Mouse (Mus musculus) NIH3T3 (cell line): ENCODE data around the gene Nek11.

Source experiments
- DNase-seq: peaks from one replicate; pipeline ENCODE4 v3.0.0-alpha.2; 2012; ENCODE audit warnings: low read depth

Nek11 gene

DNA sequence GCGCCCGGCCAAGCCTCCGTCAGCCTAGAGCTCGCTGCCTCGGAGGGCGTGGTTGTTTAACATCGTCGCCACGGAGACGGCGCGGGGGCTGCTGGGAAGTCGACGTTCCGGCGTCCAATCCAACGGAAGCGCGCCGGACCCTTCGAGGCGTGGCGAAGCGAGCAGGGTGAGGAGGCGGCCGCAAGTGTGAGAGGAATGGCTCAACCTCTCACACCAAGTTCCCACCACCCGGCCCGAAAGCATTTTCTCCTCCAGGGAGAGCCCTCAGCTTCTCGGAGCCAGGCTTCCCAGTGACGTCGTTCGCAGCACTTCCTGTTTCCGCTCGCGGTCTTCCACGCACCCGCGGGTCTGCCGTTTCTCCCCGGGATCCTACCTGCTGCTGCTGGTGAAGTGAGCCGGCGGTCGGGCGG, at the start of gene Nek11, which contains the start of gene Aste1:
Gene Nek11 (minus strand): TSS at position 307 of the 410 bp plus-strand sequence.
Gene Aste1 (plus strand): TSS at position 175 of the 410 bp plus-strand sequence.
- DNase-seq = peak; percentile 96

DNA sequence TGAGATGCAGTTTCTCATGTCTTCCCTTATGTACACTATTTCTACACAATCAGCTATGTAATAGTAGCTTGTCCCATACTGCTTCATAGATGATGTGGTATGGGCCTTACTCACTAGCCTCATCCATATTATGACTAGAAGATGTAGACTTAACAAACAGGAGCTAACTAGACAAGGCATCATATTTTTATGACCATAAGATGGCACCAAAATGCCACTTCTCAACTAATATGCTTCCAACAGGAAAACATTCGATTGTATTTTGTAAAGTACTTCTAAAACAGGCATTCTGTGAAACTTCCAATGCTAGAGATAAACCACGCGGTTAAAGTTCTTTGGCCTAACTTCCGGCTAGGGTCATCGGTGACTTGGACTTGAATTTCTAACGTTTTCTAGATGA, 13.2 kb upstream of the Nek11 start:
- DNase-seq = peak; percentile 18

DNA sequence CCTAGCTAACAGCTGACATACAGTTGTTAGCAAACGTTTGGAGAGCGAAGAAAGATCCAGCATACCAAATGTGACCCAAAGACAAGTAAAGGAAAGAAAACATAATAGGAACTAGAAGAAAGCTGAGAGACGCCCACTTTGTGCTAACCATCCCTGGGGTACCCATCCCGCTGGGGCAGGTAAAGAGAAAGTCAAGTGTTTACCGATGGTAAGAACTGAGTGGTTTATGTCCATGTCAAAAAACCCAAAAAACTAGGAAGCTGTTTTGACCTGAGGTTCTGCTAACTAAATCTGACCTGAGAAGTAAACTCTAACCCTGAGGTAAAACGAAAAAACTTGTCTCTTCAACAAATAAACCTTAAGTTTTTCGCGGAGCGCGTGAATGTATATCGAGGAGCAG, 604 bp downstream of the Nek11 start:
- DNase-seq = no peak

DNA sequence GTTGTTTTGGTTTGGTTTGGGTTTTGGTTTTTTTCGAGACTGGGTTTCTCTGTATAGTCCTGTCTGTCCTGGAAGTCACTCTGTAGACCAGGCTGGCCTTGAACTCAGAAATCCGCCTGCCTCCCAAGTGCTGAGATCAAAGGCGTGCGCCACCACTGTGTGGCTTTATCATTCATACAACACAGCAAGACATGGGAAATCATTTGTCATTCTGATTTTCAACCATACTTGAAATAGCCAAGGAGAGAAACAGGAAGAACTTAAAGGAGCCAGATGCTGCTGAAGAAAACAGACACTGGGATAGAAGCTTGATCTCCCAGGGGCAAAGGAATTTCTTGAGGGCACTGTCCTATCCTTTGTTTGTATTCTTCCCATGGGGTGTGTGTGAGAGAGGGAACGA, 4.7 kb downstream of the Nek11 start:
- DNase-seq = no peak

DNA sequence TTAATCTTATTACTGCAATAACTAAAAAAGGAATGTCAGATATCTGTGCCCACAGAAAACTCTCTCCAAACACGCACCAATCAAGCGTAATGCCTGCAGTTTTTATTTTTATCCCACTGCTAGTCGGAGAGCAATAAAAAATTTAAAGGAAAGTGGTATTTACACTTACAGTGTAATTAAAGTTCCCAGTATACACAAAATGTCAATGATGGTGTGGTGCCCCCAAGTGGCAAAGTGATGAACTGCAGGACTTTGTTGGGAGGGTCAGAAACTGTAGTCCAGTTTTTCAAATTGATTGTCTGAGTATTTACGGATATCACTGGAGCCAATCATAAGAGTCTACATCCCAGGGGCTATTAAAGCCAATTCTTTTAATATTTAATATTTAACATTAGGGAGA, 6.0 kb downstream of the Nek11 start:
- DNase-seq = peak; percentile 81

DNA sequence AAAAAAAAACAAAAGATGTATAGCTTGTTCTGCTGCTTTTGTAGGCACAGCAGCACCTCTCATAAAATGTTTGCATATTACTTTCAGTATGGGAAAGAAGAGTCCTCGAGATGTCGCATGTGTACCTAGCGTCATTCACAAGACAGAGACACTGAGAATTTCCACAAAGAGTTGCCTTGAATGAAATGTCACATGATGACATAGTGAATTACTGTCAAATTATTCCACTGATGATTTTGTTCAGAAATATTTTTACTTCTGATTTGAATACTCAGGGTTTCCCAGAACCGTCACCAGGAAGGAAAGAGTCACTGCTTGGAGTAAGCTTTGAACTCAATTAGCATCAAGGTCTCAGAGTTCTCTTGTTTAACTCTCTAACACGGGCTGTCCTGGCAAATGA, 7.9 kb downstream of the Nek11 start:
- no peak for DNase-seq

DNA sequence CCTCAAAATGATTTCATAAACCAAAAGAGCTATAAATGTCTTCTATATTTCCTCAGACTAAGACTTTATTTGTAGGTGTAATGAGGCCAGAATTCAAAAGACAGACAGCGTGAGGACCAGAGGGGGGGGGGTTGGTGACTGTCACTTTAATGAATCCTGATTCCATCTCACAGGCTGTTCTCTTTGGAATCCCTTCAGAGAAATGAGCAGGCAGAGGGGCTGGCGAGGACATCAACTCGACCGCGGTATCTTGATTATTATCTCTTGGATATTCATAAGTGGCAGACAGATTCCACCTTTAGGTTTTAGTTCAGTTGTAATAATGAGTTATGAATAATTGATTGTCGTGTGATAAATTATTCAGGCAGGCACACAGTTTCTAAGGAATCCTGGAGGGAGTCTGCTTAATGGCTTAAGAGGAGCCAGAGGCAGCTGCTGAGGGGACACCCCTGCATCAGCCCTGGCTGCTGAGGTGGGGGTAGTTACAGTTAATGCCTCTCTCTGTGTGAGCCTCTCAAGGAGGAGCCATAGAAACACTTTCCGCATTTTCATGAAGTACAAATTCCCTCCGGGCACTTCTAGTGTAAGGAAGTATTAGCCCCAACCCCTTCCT, 15.7 kb downstream of the Nek11 start:
- DNase-seq = no peak

DNA sequence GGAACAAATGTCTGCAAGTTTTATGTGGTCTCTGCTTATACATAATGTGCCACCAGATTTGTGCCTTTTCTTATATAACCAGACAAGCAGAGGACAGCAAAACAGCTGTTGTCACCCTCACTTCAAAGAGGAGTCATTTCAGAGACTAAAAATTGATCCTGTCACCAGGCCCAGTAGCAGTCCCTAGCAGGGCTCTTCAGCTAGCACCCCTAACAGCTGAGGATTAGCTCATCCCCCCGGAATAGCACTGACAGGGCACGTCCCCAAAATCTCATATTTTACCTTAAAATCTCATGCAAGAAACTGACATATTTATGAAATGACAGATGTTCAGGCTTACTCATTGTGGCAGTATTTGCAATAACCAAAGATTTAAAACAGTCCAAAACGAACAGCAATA, 17.7 kb downstream of the Nek11 start:
- no peak for DNase-seq

DNA sequence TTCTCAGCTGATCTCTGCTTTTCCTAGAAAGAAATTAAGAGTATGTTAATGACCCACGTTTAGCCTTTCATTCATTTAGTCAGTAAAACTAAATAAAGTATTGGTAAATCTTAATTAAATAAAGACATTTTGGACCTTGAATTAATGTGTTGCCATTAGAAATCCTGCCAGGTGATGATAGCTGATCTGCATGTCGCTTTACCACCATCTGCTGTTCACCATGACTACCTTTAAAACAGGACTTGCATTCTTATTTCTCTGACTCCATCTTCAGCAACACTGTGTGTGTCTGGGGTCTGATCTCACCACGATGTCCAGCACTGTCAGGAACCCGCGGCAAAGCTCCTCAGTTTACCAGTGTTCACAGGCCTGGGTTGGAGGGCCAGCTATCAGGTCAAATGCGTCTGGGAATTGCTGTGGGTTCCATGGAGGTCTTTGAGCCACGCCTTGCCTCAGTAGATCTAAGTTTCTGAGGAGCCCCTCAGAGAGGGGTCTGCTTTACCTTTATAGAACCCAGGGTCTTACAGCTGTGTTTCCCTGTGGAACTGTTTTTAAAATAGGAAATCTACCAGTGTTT, 18.3 kb downstream of the Nek11 start:
- DNase-seq = no peak

DNA sequence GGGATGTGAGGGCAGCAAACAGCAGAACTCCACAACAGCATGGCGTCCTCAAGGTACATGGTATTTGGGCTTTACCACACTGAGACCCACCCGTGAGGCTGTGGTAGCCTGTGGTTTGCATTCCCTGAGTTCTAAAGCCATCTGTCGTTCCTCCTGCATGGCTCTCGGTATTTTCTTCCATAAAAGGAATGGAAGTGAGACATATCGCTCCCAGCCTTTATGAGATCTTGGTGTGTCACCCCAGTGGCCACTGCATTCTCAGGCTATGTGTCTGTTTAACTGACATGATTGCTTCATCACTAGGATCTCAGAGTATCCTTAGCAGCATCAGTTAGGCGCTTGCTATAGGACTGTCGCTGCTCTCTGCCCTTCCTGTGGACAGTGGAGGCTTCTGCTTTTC, 18.9 kb downstream of the Nek11 start:
- DNase-seq = peak; percentile 25

DNA sequence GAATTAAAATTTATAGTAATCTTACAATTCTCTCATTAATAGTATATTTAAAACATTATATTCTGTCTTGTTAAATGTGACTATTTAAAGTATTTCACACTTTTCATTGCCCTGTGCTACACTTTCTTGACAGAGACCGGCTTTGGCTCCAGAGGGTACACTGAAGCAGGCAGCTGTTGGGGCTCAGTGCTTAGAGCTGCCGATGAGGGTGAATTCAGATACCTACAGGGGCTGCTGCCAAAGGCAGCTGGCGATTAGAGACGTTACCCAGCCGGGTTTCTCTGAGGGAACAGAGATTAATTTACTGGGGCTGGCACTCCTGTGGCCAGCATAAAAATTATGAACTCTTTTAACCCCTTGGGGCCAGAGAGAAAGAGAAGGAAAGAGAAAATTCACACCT, 21.0 kb downstream of the Nek11 start:
- DNase-seq = no peak

DNA sequence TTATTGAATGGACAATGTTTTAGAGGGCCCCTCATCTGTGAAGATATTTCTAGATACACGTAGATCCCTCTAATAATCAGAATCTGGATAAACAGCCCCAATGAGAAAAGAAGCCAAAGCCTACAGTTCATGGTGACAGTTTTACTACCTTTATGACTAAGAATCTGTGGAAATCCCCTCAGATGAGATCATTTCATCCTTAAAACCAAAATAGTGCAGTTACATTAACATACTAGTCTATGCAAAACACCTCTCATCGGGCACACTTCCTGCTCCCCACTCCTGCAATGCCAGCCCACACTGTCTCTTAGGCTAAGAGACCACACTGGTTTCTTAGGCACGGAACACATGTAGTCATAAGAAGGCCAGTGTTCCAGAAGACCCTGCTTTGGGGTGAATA, 26.7 kb downstream of the Nek11 start:
- no peak for DNase-seq

DNA sequence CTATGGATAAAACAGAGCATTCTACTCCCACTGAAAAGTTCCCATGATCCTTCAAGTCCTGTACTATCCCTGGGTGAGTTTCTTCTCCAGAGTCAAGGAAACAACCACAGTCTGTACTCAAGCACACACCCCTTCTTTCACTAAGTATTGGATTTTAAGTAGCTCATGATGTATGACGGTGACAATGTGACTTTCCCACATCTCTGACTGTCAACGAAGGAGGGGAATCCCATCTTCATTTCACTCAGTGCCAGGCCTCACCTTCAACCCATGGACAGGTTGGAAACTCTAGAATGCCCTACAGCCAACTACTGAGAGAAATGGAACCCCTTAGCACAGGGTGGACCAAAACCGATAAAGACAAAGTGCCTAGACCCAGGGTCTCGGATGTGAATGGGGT, 29.1 kb downstream of the Nek11 start:
- DNase-seq = no peak

DNA sequence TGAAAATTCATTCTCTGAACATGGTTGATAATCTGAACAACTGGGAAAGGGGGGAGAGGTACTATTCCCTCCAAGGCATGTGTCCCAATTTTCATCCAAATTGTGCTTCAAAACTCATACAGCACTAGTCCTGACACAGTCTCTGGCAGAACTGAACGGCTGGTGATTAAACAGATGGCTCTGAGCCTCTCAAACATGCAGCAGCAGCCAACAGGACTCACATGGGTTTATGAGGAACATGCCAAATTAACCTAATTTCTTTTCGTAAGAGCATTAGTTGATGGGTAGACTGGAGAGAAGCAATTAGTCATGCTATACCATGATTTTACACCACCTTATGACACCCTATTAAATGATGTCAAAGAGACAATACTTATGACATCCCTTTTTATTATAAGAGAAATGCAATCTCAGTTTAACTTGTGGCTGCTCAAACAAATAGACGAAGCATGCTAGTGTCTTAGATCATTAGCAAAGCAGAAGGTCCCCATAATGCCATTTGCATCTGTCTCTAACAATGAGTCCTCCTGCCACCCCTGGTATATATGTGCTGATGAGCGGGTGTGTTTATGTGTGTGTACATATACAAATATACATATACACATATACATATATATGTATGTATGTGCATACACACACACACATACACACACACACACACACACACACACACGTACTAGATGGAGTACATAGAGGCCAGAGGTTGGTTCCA, 31.6 kb downstream of the Nek11 start:
- no peak for DNase-seq

DNA sequence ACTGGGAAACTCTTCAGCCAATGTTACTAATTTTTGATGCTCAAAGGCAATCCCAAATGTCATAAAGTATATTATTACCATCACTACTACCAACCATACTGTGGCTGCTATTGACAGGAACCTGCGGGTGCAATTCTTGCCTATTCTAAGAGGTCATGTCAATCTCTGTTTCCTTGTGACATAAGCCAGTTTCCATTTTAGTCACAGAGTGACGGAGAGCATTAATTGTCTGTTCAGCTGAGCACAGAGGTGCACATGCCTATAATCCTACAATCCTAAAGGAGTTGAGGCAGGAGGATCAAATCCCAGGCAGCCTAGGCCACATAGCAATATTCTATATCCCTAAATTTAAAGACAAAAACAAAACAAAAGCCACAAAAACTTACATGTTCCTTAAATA, 33.1 kb downstream of the Nek11 start:
- no peak for DNase-seq

DNA sequence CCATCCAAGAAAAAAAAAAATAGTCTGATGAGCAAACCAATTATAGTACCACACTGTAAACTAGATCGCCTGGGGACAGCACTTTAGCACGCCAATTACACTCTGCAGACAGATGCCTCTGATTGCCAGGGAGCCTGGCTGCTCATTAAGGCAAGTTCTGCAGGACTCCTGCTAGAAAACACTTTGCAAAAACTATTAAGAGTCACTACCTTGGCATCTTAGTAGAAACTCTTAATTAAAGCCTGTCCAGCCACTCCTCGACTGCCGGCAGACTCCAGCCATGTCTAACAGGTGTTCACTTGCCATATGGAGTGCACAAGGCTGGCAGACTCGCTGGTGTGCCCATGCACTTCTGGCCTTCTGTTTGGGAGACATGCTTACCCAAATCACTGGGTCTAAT, 46.3 kb downstream of the Nek11 start:
- DNase-seq = no peak

DNA sequence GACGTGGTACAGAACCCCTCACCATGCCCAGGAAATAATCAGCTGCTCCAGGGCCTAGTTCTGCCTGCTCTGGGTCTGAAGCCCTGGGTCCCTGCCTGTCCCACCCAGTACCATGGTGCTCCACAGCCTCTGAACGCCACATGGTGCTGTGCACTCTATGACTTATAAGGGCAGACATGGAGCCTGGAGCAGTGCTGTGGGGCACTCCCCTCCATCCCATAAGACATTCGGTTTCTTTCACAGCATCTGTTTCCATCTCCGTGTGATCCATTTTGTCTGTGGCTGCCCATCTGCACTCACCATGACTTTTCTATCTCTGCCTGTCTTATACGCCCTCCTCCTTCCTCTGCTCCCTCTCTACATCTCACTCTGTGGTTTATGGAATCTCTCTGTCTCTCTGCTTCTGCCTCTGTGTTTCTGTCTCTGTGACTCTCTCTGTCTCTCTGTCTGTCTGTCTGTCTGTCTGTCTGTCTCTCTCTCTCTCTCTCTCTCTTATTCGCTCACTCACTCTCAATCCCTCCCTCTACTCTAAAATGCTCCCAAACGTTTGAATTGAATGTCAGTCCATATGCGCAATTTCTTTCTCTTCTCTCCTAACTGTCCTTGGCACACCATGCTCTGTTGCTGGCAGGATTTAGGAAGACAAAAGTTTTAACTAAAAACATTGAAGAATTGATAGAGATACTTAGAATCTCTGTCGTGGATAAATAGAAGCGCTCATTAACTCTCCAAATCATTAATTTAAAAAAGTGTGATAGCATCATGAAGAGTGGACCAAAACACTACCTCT, 46.9 kb downstream of the Nek11 start:
- DNase-seq = no peak

DNA sequence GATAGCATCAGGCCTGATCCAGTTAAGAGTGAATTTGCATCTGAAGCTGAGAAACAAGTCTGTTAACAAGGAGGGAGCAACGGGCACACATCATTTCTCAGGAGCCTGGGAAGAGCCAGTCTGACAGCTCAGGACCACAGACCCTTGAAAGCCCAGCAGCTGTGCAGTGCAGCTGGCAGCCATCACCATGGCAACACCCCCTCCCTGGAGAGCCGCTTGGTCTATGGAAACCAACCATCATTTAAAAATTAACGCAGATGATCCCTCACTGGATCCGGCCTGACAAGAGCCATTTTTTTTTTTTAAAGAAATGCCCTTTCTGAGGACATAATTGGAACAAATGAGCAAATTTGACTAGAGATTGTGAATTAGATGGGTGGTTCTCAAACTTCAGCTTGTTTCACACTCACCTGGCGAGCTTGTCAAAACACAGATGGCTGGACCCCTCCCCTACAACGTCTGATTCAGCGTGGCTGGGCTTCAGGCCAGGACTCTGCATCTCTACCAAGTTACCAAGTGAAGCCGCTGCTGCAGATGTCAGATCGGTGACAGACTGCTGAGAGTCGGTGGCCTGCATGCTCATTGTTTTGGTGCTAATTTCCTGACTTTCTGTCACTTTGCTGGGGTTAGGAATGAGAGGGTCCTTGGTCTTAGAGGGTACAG, 52.2 kb downstream of the Nek11 start:
- peak; percentile 2 for DNase-seq

DNA sequence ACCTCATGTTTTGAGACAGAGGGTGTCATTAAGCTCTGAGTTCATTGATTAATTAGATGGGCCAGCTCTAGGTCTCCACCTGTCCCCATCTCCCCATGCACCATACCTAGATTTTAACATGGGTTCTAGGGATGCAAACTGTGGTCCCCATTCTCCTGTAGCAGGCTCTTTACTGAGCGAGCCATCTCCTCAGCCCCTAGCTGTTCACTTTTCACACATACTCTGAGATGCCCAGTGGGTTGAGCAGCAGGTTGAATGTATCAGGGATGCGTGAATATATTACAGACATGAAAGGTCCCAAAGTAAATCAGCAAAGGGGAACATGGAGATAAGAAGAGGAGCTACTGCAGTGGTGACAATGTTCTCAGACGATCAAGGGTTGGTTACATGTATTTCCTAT, 52.8 kb downstream of the Nek11 start:
- DNase-seq = no peak

DNA sequence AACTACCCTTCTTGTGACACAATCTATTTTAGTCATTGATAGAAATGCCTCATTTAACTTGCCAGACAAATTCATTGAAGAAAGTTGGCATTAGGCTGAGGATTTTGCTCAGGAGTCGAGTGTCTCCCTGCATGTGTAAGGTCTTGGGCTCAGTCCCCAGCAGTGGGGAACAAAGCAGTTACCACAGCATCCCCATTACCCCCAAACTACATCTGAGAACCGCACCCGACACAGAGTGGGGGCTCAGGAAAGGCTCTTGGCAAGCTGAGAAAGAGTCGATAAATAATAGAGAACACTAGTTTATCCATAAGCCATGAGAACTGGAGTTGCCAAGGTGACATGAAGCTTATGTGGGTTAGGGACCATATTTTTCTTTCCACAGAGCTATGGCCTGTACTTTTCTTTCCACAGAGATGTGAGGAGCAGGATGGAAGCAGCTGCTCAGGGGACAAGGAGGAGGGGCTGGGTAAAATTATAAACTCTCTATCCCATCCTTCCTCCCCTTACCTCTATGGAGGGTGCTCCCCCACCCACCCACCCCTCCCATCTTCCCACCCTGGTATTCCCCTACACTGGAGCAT, 62.8 kb downstream of the Nek11 start:
- DNase-seq = no peak

DNA sequence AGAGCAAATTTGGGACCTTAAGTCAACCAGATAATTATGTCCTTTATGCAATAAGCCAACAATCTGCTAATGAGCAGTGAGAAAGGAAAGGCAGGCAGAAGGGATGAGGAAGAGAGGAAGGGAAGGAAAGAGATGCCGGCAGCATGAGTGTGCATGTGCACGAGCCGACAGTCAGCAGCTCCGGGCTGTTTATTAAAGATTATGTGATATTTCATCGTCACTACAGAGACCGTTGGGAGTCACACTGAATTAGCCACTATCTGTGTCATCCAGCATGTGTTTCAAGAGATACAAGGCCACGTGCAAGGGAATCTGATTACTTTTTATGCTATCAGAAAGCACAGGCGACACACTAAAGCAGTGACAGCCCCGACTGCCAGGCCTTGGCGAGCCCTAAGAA, 73.5 kb downstream of the Nek11 start:
- DNase-seq = no peak

DNA sequence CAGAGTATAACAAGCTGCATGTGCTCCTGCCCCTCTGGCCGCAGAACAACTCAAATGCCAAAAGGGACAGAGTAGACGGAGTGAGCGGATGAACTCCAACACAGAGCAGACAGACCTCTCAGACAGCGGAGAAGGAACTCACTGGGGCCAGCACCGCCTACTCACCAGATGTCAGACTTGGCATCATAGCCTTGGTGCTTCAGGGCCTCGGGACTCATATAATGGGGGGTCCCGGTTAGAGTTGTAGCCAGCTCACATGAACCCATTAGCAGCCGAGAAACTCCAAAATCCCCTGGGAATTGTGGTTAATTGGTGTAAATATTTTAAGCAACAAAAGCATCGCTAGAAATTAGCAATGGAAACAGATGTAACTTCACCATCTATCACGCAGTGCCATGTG, 82.1 kb downstream of the Nek11 start:
- DNase-seq = no peak
